Mouse (Mus musculus) left cerebral cortex, postnatal 36 days (tissue): ENCODE results near the gene Ifngr2. TPM values are rescaled to one million over a fixed set of nuclear protein-coding genes. Genes with fewer than 3 reads are reported as not detected.

Experiments used
- DNase-seq, 2 experiments: peaks; one replicate each; pipeline ENCODE4 v3.0.0; 2021 to 2022; ENCODE audit warnings: low spot score in 2 of 2, mixed read lengths in 1 of 2
- intact Hi-C: fragments of 180-260 bp; cut with DNase I; formaldehyde crosslinking; loops from one replicate; pipeline ENCODE4 v1.15.1; 2025
- microRNA-seq: library from miRNA; unstranded; fragments of <30 nt; microRNA quantifications from one replicate; pipeline ENCODE4 v1.2.0, GENCODE M21; 2022
- total RNA-seq, 2 experiments: library from RNA; stranded (reverse); gene quantifications; 2 replicates each; pipeline ENCODE4 v1.2.3; 2021

Gene Ifngr2
- total RNA-seq, 2 experiments from 2014 or later = 33.6 to 39.8 TPM

DNA sequence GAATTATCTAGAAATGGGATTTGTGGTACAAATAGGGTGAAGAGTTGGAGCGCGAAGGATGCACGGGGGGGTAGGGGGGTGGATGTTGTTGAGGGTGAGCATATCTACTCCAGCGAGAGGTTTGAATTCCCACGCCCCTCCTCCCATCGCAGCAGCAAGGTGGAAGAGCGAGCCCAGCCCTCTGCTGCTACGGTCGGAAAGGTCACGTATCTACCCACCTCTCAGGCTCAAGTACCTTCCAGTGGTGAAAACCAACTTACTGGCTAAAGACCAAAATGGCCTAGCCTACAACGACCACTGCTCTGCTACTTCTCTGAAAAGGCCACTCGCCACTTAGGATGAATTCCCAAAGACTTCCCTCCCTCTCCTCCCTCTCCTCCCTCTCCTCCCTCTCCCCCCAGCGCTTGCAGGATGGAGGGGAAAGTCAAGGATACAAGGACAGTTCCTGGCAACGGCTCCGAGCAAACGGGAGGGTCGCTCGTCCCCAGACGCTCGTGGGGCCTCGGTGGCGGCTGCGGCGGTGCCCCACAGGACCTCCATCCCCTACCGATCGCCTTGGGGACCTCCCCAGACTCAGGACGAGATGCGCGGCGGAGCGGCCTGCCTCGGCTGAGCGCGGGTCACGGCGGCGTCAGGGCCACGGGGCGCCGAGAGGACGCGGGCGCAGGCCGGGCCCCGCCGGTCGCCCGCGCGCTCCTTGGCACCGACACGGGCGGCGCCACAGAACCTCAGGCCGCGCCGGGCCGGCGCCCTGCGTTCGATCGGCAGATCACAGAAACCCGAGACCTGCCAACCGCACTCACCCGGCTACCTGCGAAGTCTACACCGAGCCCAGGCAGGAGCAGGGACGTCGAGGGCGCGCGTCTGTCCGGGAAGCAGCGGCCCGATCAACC lies 50.2 kb downstream of the Ifngr2 start:
- DNase-seq = peak in 1 of 2 experiments; percentile 15
- intact Hi-C loops = loop anchor here (2.0 kb wide), 1 partner anchor 50 kb away; the partner anchor contains the start of genes Gart and Son

DNA sequence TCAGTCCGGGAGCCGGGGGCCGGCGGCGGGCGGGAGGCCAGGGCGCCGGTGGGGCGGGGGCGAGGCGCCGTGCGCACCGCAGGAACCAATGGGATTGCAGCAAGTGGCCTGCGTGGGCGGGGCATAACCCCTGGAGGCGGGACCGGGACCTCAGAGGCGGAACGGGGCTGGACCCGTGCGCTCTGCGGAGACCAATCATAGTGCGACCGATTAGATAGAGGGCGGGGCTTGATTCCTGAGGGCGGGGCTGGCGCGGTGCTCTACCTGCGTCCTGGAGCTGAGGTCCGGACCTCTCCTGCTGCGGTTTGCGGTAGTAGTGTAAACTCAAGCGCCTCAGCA lies 50.8 kb downstream of the Ifngr2 start, which contains the start of gene Tmem50b:
TSS of gene Tmem50b (minus strand) at position 129 of the 339 bp plus-strand sequence.
- DNase-seq = peak; percentile 98
- intact Hi-C loops = loop anchor here (2.0 kb wide), 1 partner anchor 49 kb away; the partner anchor contains the start of genes Gart and Son

DNA sequence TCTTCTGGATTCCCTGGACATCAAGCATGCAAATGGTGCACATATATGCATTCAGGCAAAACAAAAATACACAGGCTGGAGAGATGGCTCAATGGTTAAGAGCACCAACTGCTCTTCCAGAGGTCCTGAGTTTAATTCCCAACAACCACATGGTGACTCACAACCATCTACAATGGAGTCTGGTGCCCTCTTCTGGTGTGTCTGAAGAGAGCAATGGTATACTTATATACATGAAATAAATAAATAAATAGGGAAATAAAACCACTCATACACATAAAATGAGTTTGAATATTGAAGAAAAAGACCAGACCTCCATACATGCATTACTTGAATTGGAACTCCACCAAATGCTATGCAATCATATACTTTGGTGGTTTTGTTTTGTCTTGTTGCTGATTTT lies 52.4 kb downstream of the Ifngr2 start:
- DNase-seq = no peak
- intact Hi-C loops = no loop called here

DNA sequence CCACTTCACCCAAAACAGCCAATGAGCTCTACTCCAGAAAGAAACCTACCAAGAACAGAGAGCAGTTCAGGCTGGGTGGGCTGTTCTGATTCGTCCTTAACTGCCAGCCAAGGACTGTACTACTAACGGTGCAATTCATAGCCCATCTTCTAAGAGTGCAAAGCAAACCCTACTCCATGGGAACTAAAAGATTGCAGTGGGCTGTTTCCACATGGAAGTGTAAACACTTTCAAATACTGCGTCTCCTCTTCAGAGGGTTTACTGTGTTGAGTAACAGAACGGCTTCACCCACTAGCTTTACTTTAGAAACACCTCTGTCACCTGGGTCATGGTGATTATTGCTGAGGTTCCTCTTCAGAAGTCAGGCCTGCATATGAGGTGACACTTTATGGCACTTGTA lies 54.2 kb downstream of the Ifngr2 start:
- intact Hi-C loops = no loop called here
- no peak for DNase-seq

DNA sequence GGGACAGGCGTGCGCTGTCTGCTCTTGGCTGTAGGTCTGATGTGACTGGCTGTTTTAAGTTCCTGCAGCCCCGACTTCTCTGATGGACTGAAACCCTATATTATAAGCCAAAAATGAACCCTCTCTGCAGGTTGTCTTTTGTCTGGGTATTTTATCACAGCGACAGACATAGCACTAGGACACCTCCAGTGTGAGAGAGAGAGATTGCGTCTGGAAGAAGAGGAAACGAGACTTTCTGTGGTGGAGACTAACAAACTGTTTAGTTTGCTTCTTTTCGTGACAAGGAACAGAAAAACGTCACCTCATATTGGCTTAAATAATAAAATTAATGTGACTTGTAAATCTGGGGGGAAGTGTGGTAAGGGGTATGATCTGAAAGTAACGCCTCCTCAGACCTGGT lies 54.8 kb downstream of the Ifngr2 start:
- intact Hi-C loops = no loop called here
- DNase-seq = no peak

DNA sequence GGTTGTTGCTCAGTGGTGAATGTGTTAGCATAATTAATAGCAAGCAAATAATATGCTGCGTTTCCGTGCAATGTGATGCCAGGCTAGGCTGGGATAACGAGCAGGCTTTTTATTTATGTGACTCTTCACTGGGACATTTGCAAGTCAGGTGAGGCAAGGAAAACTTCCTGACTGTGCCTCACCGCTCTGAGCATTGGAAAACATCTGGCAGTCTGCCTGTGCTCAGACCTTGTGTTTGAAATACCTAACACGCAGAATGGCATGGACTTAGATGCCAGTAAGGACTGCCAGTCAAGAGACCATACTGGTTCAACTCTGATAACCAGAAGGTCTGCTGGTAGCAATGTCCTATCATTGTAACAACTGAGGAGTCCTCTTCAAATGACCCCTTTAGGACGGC lies 58.3 kb downstream of the Ifngr2 start:
- DNase-seq = no peak
- intact Hi-C loops = no loop called here

DNA sequence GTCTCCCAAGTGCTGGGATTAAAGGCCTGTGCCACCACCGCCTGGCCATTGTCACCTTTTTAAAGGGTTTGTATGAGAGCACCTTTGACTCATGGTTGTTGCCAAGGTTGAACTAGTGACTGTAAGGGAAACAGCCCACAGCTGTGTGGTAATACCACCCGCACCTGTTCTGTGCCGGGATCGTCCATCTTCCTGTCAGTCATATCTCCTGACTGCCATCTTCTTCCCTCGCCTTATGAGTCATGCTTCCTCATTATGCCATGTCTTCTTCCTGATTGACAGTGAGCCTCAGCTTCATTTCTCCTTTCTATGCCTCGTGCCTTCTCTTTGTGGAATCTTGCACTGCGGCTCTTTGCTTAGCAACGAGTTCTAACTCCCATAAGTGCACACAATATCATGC lies 60.1 kb downstream of the Ifngr2 start:
- DNase-seq = no peak
- intact Hi-C loops = no loop called here

DNA sequence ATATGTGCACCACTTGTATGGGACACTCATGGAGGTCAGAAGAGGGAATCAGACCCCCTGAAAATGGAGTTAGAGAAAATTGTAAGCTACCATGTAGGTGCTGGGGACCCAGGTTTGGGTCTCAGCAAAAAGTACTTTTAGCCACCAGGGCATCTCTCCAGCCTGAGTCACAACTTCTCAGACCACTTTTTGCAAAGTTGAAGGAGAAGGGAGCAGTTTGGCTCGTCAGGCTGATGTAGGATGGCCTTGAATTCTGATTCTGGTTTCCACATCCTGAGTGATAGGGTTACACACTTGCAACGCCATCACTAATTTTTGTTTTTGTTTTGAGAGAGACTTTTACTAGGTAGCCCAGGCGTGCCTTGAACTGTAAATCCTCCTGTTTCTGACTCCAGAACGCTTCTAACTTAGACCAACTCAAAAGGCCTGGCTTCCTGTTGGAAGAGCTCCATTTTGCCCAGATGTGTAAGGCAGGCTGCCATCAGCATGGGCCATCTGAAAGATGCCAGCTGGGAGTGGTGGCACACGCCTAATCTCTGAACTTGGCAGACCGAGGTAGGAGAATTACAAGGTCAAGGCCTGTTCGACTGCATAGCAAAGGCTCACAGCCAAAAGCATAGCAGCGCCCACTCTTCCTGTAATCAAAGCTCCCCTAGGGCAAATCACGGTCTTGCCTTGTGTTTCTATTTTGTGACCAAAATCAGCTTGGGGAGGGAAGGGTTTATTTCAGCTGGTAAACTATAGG lies 62.8 kb downstream of the Ifngr2 start:
- DNase-seq = no peak
- intact Hi-C loops = no loop called here

DNA sequence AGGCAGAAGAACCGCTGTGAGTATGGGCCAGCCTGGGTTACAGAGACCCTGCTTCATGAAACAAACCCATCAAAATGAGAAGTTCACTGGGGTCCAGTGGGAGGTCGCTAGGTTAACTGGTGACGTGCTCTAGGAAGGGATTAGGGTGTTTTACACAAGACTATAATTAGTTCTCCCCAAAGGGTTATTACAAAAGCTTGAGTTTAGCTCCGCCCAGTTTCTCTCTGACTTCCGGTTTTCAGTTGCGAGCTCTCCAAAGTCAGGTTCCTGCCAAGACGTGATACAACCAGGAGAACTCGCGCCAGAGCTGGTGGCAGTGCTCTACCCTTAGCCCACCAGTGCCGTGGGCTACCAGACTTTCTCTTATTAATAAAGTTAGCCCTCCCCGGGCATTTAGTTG lies 64.4 kb downstream of the Ifngr2 start:
- intact Hi-C loops = no loop called here
- no peak for DNase-seq

DNA sequence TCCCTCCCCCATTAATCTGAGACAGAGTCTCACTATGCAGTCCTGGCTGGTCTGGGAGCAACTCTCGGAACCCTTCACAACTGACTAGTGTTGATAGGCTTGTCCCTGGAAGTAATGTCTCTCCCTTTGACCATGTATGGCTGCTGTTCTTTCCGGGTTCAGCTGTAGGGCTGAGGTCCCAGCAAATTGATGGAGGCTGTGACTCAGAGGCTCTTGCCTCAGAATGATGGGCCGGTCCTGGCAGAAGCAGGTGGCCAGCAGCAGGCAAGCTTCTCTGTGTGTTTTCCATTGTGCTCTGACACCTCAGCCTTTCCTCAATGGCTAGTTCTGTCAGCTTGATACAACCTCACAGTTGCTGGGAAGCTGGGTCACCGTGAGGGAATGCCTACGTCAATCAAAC lies 65.7 kb downstream of the Ifngr2 start:
- DNase-seq = no peak
- intact Hi-C loops = no loop called here

DNA sequence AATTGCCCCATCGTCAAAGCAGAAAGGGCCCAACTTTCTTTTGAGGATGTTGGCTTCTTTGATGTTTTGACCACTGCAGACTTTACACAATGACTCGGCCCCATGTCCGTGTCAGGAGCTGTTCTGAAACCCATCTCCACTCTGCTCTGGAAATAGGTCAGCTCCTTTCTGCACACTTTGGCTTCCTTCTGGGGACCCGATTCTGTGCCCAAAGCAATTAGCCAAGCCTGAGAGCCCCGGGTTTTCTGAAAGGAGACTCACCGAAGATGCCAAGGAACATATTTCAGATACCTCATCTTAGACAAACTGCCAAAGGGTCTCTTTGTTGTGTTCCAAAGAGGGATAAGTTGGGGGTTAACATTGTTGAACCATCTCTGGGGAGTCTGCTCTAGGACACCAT lies 67.7 kb downstream of the Ifngr2 start:
- intact Hi-C loops = no loop called here
- no peak for DNase-seq

Small RNA genes within 50 kb of the gene (microRNA-seq; reads per million reads assigned to microRNA genes)
- not detected for gene Mir6367

Other genes starting within 250 kb of the Ifngr2 start
- 10 to 100 TPM; 19.4 to 25.1 TPM for gene Ifnar2, start 174.3 kb upstream of the Ifngr2 start, total RNA-seq
- gene Gm21970, start 155.4 kb upstream of the Ifngr2 start, total RNA-seq = not detected
- gene Il10rb, start 140.9 kb upstream of the Ifngr2 start, total RNA-seq = 10 to 100 TPM in 1 of 2 experiments, 1 to 10 TPM in 1; 9.4 to 10.2 TPM
- gene Ifnar1, start 61.8 kb upstream of the Ifngr2 start, total RNA-seq = 10 to 100 TPM; 54.3 to 54.5 TPM
- 10 to 100 TPM; 90.7 to 92.5 TPM for gene Tmem50b, start 50.7 kb downstream of the Ifngr2 start, total RNA-seq
- gene Dnajc28, start 72.0 kb downstream of the Ifngr2 start, total RNA-seq = 10 to 100 TPM in 1 of 2 experiments, 1 to 10 TPM in 1; 5.8 to 10.4 TPM
- gene Gart, start 99.9 kb downstream of the Ifngr2 start, total RNA-seq = 10 to 100 TPM; 50.0 to 50.8 TPM
- 100 to 1,000 TPM; 177 to 236 TPM for gene Son, start 100.4 kb downstream of the Ifngr2 start, total RNA-seq
- 10 to 100 TPM; 23.3 to 26.3 TPM for gene Donson, start 141.7 kb downstream of the Ifngr2 start, total RNA-seq
- gene Cryzl1, start 181.9 kb downstream of the Ifngr2 start, total RNA-seq = 100 to 1,000 TPM in 1 of 2 experiments, 10 to 100 TPM in 1; 95.0 to 105 TPM
- 100 to 1,000 TPM; 126 to 146 TPM for gene Itsn1, start 182.2 kb downstream of the Ifngr2 start, total RNA-seq